Mouse (Mus musculus) kidney, postnatal 0 days (tissue): ENCODE measurements at regions not wholly inside any gene's neighbourhood (a gene's known extent, or its start where the extent isn't known, plus 50 kb on each side); places are given as distances from the start of the nearest gene placed in this dataset.

Source experiments
- ATAC-seq: fragments of 200-750 bp; cut with Nextera tagmentation; replicated peaks from 2 replicates; pipeline ENCODE4 v1.8.0; 2017; ENCODE audit warnings: low read depth, moderate number of reproducible peaks, moderate TSS enrichment, moderate library complexity; ENCODE audit not compliant: low FRiP score
- DNase-seq: peaks from one replicate; pipeline ENCODE4 v3.0.0-alpha.2; 2016; ENCODE audit warnings: low spot score
- H3K27ac ChIP-seq: fragments of 300-500 bp; sonication (generic); 2 replicates; pipeline ENCODE4 v1.5.1; 2014; ENCODE audit warnings: mild to moderate bottlenecking
- H3K27me3 ChIP-seq: fragments of 300-500 bp; sonication (generic); 2 replicates; pipeline ENCODE4 v1.6.1; 2014; ENCODE audit warnings: low read length, mixed read lengths; ENCODE audit not compliant: insufficient read depth
- H3K36me3 ChIP-seq: fragments of 300-500 bp; sonication (generic); 2 replicates; pipeline ENCODE4 v1.6.1; 2014; ENCODE audit warnings: low read length, mixed read lengths; ENCODE audit not compliant: insufficient read depth
- H3K4me1 ChIP-seq: fragments of 300-500 bp; sonication (generic); replicated peaks from 2 replicates; pipeline ENCODE4 v1.6.1; 2014; ENCODE audit warnings: antibody characterized with exemption, low read length, mixed read lengths; ENCODE audit not compliant: insufficient read depth
- H3K4me2 ChIP-seq: fragments of 300-500 bp; sonication (generic); 2 replicates; pipeline ENCODE4 v1.6.1; 2014; ENCODE audit warnings: mild to moderate bottlenecking, low read length, moderate library complexity, mixed read lengths
- H3K4me3 ChIP-seq: fragments of 300-500 bp; sonication (generic); replicated peaks from 2 replicates; pipeline ENCODE4 v1.5.1; 2014; ENCODE audit warnings: low read depth, low read length
- H3K9ac ChIP-seq: fragments of 300-500 bp; sonication (generic); 2 replicates; pipeline ENCODE4 v1.6.1; 2014; ENCODE audit warnings: low read depth, low read length
- H3K9me3 ChIP-seq: fragments of 300-500 bp; sonication (generic); replicated peaks from 2 replicates; pipeline ENCODE4 v1.6.1; 2016; ENCODE audit warnings: low read length, inconsistent platforms, mixed read lengths
- CTCF ChIP-seq: IDR thresholded peaks from 2 replicates; pipeline ENCODE4 v1.5.1; 2016; ENCODE audit warnings: antibody characterized with exemption, low read depth, mild to moderate bottlenecking, moderate library complexity
- WGBS: fragments of 180-500 bp; shearing (Covaris S2); extraction: QIAGEN DNeasy Blood & Tissue Kit; methylation state at CpG from one replicate; pipeline ENCODE4 v1.1.7; 2014; 5-methylcytosine and 5-hydroxymethylcytosine counted together

DNA sequence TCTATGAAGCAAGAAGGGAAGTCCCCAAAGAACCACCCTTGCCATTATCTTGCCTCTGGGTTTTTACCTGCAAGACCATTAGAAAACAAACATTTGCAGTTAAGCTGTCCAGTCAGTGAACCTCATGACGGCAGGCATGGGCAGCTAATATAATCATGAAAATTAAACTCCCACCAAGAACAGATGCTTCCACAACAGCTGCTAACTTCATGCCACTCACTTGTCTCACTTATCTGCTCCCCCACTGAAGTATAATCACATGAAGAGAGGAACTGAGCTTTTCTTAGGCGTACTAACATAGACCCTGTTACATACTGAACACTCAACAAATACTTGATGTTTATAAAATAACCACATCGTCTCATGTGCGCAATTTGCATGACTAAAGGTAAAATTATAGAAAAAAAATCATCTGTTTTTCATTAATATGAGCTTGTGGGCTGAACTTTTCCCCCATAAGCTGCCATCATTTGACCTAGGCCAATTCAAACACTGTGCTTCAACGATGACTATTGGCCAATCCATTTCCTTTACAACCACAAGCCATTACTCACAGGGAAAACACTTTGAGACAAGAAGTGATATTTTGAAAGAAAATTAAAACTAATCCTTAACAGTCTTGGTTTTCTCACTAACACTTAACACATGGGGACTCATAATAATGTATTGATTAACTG is 267.1 kb downstream of the Nuf2 start:
- Histone ChIP-seq H3K4me3 (no peak overlapping the region), H3K9ac (no peak overlapping the region), H3K4me1 (no peaks in the 10 kb centered on the region), H3K36me3 (no peaks in the 10 kb centered on the region), H3K9me3 (no peaks in the 10 kb centered on the region), H3K4me2 (no peak overlapping the region), H3K27ac (no peak overlapping the region), H3K27me3 (no peaks in the 10 kb centered on the region)
- DNase-seq = no peak
- no peak for ATAC-seq
- WGBS = 84% methylated on average over 5 of the region's 5 CpGs
- TF ChIP-seq CTCF = no peak

DNA sequence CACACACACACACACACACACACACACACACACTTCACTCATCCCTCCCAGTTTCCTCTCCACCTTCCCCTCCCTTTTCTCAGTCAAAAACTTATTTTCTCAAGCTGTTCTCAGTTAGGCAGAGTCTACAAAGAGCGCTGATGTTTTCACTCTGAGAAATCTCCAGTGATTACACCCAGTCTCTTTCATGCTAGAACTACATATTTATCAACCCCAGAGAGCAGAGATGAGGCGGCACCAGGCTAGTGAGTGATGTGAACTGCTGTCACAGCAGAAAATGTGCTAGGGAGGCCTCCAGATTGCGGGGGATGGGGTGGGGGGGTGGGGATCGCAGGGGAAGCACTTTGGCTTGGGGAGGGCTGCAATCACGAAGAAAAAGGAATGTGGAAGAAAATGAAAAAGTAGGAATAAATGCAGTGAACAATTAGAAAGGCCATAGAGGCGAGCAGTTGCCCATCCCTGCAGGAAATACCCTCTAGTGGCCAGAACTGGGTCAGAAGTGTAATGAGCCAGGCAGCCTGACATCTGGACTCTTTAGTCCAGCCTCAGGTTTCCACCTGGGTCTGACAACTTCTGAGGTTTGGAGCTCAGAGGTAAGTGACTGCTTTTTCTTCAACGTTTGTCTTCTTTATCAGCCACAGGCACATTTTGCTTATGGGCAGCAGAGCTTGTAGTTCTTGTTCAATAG is 276.9 kb downstream of the Nuf2 start:
- no peaks in the 10 kb centered on the region for H3K9me3 ChIP-seq
- H3K27me3 ChIP-seq = no peaks in the 10 kb centered on the region
- DNase-seq (peak; percentile 41), ATAC-seq (no peak)
- TF ChIP-seq CTCF = peak; percentile 57
- no peak overlapping the region for H3K27ac ChIP-seq
- 44% methylated on average over 7 of the region's 7 CpGs for WGBS
- H3K9ac ChIP-seq = no peak overlapping the region
- no peaks in the 10 kb centered on the region for H3K4me1 ChIP-seq
- H3K36me3 ChIP-seq = no peaks in the 10 kb centered on the region
- no peak overlapping the region for H3K4me2 ChIP-seq
- no peak overlapping the region for H3K4me3 ChIP-seq

GRCm38 (mm10) chr1:169252189-169252588 is 279.1 kb downstream of the Nuf2 start:
- H3K36me3 ChIP-seq = no peaks in the 10 kb centered on the region
- H3K4me2 ChIP-seq = no peak overlapping the region
- ATAC-seq (no peak), DNase-seq (no peak)
- no peaks in the 10 kb centered on the region for H3K9me3 ChIP-seq
- no peak overlapping the region for H3K4me3 ChIP-seq
- no peaks in the 10 kb centered on the region for H3K27me3 ChIP-seq
- no peak overlapping the region for H3K27ac ChIP-seq
- no peaks in the 10 kb centered on the region for H3K4me1 ChIP-seq
- WGBS = 65% methylated on average over 2 of the region's 2 CpGs
- TF ChIP-seq CTCF = no peak
- no peak overlapping the region for H3K9ac ChIP-seq

DNA sequence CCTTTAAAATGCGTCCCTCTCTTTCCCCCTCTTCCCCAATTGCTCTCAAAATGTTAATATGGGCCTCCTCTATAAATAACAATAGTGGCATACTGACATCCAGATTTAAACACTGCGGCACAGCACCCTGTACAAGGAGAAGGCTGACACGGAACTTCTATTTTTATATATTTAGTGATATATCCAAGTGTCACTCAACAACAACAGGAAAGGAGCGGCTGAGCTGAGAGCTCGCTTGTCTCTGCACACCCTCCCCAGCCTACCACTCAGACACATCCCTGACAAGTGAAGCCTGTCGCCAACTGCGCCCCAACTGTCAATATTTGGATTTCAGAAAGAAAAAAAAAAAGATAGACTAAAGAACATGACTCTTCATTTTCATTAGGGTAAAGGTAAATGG is 282.2 kb downstream of the Nuf2 start:
- DNase-seq (no peak), ATAC-seq (no peak)
- Histone ChIP-seq H3K27me3 (no peaks in the 10 kb centered on the region), H3K4me1 (no peaks in the 10 kb centered on the region), H3K4me3 (no peak overlapping the region), H3K36me3 (no peaks in the 10 kb centered on the region), H3K27ac (no peak overlapping the region), H3K4me2 (no peak overlapping the region), H3K9ac (no peak overlapping the region), H3K9me3 (no peaks in the 10 kb centered on the region)
- WGBS = 75% methylated on average over 7 of the region's 7 CpGs
- TF ChIP-seq CTCF = no peak

GRCm38 (mm10) chr1:169240377-169240776 is 290.9 kb downstream of the Nuf2 start:
- TF ChIP-seq CTCF = no peak
- WGBS = 40% methylated on average over 2 of the region's 2 CpGs
- H3K4me3 ChIP-seq = no peak overlapping the region
- no peaks in the 10 kb centered on the region for H3K36me3 ChIP-seq
- ATAC-seq (no peak), DNase-seq (no peak)
- peaks cover 14% of the 10 kb centered on the region; the same call in 1 of the 2 replicates for H3K4me1 ChIP-seq
- no peaks in the 10 kb centered on the region for H3K27me3 ChIP-seq
- no peak overlapping the region for H3K9ac ChIP-seq
- H3K4me2 ChIP-seq = no peak overlapping the region
- no peak overlapping the region for H3K27ac ChIP-seq
- no peaks in the 10 kb centered on the region for H3K9me3 ChIP-seq

- Histone ChIP-seq H3K36me3 (no peaks in the 10 kb centered on the region), H3K4me1 (peaks cover 14% of the 10 kb centered on the region; the same call in 1 of the 2 replicates), H3K9ac (no peak overlapping the region), H3K27me3 (no peaks in the 10 kb centered on the region), H3K27ac (peak overlapping the region; percentile 66), H3K4me3 (0 out of 2 replicates have a peak overlapping the region, but pooled peaks have one; percentile 2), H3K9me3 (no peaks in the 10 kb centered on the region), H3K4me2 (peak overlapping the region; percentile 50)
- DNase-seq = peak; percentile 90
- TF ChIP-seq CTCF = peak; percentile 42
- no peak; the same call in 1 of the 2 replicates for ATAC-seq
- 2% methylated on average over 16 of the region's 16 CpGs for WGBS
Measured at GRCm38 (mm10) chr1:169238671-169239090, 292.6 kb downstream of the Nuf2 start.
